Mouse (Mus musculus) lung, postnatal 0 days (tissue): ENCODE results near the gene Slc17a9.

Experiments
- CTCF ChIP-seq: IDR thresholded peaks from 2 replicates; pipeline ENCODE4 v1.5.1; 2016; ENCODE audit warnings: antibody characterized with exemption, mild to moderate bottlenecking
- EP300 ChIP-seq: IDR thresholded peaks from 2 replicates; pipeline ENCODE4 v1.6.1; 2016; ENCODE audit warnings: antibody characterized with exemption, mild to moderate bottlenecking, control low read depth

DNA sequence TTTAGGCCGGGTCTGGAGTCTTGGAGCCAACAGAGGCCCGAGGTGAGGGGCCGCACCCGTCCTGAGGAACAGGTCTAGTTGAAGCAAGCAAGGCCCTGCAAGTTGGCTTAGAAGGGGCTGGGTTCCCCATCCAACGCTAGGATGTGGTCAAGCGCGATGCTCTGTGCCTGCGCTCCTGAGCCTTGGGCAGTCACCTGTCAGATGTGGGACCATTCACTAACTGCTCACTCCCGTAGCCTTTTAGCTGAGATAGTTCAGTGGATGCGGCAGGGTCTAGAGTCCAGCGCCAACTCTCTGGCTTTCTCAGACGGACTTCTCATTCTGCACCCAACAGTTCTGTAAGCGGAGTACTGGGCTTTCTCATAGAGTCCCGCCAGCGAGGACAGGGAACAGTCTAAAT, 50.6 kb downstream of the Slc17a9 start:
- no peak for TF ChIP-seq EP300
- no peak for TF ChIP-seq CTCF
